Mouse (Mus musculus) heart, adult 8-10 months (tissue): Measurements from ENCODE around the gene Tbc1d8. TPM values are rescaled to one million over a fixed set of nuclear protein-coding genes. Genes with fewer than 3 reads are reported as not detected.

Experiments used
- DNase-seq: peaks from one replicate; pipeline ENCODE4 v3.0.0; 2022; ENCODE audit warnings: low spot score
- total RNA-seq, 4 experiments: library from RNA; stranded (reverse); gene quantifications; 2 replicates each; pipeline ENCODE4 v1.2.4; 2022

Gene Tbc1d8
- 1 to 10 TPM; 5.6 to 8.9 (median 5.8) TPM for total RNA-seq

DNA sequence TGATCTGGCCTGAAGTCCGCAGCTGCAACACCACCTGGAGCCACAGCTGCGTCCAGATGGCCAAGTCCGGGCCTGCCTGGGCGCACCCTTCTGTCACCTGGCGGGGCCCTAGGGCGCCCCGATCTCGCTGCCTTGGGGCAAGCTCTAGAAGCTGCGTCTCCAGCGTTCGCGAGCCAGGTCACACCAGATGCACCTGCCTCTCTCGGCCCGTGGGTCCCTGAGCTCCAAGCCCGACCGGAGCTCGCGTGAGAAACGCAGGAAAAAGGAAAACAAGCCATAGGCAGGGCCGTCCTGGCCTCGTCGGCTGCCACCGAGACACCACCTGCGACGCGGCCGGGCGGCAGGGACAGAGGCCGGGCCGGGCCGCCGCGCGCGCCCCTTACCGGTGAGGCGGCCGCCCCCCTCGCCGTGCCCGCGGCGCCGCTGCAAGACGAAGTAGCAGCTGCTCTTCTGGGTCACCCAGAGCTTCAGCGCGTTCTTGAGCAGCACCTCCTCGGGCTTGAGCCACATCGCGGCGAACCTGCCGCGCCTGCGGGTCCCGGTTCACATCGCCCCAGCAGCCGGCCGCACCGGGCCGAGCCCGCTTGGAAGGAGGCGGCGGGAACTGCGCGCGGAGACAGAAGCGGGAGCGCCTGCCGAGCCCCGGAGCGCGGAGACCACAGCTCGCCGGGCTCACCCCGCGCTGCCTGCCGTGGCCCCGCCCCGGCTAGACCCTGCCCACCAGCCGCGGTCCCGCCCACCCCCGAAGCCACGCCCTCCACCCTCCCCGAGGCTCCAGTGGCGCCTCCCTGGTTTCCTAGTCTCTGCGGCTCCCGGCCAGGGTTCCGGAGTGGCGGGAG, at the start of gene Tbc1d8:
Gene Tbc1d8 (minus strand): TSS at position 699 of the 839 bp plus-strand sequence.
- peak; percentile 93 for DNase-seq

- DNase-seq = no peak
These were observed 49.8 kb upstream of the Tbc1d8 start for GRCm38 (mm10) chr1:39528319-39528718.

DNA sequence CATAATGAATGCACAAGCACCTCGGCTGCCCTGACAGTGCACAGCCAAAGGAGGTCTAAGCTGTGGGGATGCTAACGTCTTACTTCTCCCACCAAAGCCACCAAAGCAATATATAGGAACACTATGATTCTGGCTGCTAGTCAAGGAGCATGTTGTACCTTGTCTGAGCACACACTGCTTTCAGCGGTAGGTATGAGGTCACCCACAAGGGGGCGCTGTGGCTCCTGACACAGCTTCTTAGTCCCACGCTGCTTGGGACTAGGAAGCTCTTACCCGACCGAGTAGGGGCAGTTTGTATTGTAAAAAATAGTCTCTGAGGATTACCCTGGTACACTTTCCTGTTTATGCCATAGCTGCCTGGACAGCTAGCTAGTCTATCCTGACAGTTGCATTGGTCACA, 48.9 kb upstream of the Tbc1d8 start:
- DNase-seq = peak; percentile 47

DNA sequence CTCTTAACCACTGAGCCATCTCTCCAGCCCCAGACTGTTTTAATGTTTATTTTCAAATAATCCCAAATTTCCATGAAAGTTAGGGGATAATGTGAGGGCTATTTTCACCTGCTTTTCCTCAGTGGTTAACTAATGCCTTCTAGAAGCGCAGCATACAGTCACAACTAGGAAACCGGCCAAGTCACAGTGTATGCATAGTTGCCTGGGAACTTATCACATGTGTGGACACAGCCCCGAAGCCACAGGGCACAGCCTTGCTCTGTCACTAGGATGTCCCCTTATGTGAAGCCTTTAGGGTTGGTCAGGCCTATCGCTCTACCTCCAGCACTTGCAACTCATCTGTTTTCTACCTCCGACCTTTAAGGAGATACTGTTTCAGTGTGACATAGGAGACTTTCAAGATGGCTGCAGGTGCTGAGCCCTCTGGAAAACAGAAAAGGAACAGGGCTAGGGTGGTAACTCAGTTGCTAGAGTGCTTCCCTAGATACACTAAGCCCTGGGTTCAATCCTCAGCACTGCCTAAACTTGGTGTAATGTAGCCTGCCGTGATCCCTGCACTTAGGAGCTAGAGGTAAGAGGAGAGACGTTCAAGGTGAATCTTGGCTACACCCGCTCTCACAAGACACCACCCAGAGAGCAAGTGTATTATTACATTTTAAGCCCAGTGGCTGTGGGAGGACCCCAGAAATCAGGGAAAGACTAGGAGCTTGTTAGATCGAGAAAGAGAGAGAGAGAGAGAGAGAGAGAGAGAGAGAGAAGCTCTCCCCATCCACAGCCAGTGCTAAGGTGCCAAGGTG, 48.0 kb upstream of the Tbc1d8 start:
- DNase-seq = peak; percentile 21

DNA sequence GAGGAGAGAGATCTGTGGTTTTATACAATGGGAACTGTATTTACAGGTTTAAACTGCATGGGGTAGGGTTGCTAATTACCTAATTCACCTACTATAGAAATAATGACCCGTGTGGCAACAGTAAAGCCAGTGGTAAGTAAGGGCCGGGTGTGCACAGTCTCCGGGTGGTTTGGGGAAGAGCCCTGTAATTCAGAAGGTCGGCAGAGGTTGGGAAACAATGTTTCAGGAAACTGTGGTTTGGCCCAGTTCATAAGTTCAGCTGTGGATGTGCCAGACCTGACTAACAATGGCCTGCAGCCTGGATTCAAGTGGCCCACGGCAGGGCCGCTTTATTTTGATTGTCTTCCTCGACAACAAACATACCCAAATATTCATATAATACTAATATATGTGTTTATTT, 47.2 kb upstream of the Tbc1d8 start:
- DNase-seq = peak; percentile 26

- DNase-seq = peak; percentile 52
These were observed 44.0 kb upstream of the Tbc1d8 start for GRCm38 (mm10) chr1:39522519-39522918.

DNA sequence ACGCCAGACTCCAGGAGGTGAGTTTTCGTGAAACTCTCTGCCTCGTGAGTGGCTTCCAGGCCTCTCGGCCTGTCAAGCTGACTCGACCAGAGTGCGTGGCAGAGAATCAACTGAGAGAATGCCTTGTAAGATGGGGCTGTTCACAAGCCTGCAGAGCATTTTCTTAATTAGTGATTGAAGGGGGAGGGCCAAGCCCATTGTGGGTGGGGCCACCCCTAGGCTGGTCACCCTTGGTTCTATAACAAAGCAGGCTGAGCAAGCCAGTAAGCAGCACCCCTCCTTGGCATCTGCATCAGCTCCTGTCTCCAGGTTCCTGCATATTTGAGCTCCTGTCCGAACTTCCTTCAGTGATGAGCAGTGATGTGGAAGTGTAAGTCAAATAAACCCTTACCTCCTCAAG, 42.8 kb upstream of the Tbc1d8 start:
- no peak for DNase-seq

- no peak for DNase-seq
These were observed 36.9 kb upstream of the Tbc1d8 start for GRCm38 (mm10) chr1:39515303-39515991.

- DNase-seq = no peak
These were observed 33.6 kb upstream of the Tbc1d8 start for GRCm38 (mm10) chr1:39512183-39512582.

- DNase-seq = no peak
These were observed 33.2 kb upstream of the Tbc1d8 start for GRCm38 (mm10) chr1:39511775-39512174.

- no peak for DNase-seq
These were observed 27.0 kb upstream of the Tbc1d8 start for GRCm38 (mm10) chr1:39505600-39505999.

GRCm38 (mm10) chr1:39504261-39504660, 25.7 kb upstream of the Tbc1d8 start:
- no peak for DNase-seq

DNA sequence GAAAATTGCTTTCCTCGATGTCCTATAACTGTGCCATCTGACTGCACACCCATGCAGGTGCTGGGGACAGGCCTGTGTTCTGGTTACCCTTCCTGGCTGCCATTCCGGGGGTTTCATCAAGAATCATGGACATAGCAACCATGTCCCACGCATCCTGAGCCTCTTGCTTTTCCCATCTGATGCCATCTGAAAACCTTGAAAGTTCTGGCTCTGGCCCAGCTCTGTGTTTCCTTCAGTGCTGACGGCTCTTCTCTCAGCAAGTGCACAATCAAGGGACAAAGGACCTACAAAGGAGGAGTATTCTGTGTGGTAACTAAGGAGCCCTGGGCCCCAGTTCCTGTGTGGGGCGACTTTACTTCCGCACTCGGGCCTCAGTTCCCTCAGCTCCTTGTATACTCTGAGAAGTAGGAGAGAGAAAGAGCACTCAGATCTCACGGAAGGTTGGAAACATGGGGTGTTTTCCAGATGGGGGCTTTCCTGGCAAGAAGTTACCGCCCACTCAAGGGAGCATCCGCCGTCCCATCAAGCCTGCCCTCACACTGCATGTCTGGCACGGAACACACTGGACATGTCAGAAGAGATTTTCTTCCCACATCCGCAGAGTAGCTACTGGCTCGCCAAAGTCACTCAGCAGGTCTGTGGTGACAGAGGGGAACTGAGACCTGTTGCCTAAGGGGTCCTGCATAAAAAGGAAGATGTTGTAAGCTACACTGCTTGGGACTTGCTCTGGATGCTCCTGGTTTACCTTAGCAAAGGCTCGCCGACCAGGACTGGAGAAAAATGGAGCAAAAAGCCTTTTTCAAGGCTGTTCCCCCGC, 24.5 kb upstream of the Tbc1d8 start:
- DNase-seq = no peak

DNA sequence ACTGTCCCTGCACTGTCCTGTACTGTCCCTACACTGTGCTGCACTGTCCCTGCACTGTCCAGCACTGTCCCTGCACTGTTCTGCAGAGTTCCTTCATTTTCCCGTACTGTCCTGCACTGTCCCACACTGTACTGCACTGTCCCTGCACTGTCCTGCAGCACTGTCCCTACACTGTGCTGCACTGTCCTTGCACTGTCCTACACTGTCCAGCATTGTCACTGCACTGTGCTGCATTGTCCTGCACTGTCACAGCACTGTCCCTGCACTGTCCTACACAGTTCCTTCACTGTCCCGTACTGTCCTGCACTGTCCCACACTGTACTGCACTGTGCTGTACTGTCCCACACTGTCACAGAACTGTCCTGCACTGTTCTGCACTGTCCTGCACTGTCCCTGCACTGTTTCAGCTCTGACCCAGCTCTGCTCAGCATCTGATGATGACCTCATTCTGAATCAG, 21.0 kb upstream of the Tbc1d8 start:
- DNase-seq = no peak

DNA sequence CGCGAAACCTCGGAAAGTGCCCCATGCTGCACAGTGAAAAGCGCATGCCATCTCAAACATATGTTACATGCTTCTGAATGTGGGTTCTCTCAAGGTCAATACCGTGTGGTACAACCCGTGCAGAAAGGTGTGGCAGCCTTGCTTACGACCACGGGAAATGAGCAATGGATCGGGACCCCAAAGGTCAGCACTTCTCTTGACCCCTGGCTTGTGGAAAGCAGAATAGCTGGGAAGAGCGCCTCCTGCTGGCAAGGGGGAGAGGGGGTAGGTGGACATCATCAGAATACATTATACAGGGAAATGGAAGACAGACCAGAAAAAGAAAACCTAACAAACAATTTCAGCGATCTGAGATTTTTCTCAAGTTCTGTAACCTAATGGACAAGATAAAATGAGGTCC, 19.2 kb upstream of the Tbc1d8 start:
- DNase-seq = no peak

- no peak for DNase-seq
These were observed 18.4 kb upstream of the Tbc1d8 start for GRCm38 (mm10) chr1:39496995-39497394.

- DNase-seq = no peak
These were observed 15.1 kb upstream of the Tbc1d8 start for GRCm38 (mm10) chr1:39493664-39494063.

- DNase-seq = no peak
These were observed 14.6 kb upstream of the Tbc1d8 start for GRCm38 (mm10) chr1:39493165-39493564.

DNA sequence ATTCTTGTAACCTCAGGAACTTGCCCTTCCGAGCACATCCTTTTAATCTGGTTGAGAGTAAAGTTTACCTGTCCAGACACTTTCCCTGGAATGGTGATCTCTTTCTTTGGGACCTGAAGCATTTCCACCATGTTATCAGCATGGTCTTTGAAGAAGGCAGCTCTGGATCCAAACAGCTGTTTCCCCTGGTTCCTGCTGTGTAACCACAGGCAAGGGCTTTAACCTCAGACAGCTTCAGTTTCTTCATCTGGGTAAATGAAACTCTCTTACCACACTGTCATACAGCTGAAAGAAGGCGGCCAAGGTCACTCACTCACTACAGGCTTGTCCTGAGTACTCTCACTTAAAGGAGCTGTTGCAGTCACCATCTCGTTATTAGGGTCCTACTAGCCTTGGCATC, 8.8 kb upstream of the Tbc1d8 start:
- no peak for DNase-seq

DNA sequence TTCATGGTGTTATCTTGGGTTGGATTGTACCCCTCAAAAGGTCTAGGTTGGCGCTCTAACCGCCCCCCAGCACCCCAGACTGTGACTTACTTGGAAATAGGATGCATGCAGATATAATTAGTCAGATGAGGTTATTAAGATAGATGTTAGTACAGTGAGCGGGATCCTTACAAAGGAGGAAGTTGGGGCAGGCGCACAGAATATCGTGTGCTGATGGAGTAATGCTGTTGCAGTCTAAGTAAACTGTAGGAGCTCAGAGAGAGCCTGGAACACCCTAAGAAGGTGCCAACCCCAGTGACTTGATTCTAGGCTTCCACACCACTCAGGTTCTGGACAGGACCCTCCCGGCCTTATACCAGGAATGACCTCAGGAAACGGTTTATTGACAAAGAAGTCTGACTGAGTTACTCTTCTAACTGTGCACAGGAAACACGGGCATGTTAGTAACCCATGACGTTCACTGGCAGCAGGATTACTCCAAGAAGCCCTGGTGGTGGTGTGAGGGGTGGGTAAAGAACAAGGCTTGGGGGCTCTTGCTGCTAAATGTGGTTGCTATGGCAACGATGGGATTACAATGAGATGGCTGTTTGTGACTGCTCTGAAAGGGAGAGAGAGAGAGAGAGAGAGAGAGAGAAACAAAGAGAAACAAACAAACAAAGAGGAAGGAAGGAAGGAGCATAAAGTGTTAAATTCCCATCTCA, 3.7 kb upstream of the Tbc1d8 start:
- DNase-seq = no peak

DNA sequence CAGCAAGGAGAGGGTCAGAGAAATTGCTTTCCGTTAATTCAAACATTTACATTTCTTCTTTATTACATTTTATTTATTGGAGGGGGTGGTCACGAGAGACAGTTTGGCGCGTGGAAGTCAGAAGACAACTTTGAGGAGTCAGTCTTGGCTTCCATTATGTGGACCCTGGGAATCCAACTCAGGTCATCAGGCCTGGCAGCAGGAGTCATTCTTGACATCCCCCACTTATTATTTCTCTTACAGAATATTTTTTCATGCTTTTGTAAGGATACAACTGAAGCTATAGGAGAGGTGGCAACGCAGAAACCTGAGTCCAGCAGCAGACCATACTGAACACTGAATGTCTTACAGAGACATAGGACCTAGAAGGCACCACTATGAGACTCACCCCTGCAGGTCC, 699 bp upstream of the Tbc1d8 start:
- DNase-seq = no peak
